Mouse (Mus musculus): ENCODE results near the gene Fndc9. TPM values are rescaled to one million over a fixed set of nuclear protein-coding genes. Genes with fewer than 3 reads are reported as not detected.

The Fndc9 gene
- total RNA-seq, 1 experiment: 0.67 TPM

GRCm38 (mm10) chr11:46251994-46252393 lies 16.7 kb downstream of the Fndc9 start:
- no peak for TF ChIP-seq MAFK (IDR thresholded peaks at IDR 0.05; ENCODE audit: insufficient read depth, low read depth, low read length)
- no peak for TF ChIP-seq ZNF384 (IDR thresholded peaks at IDR 0.05; ENCODE audit: low read depth, low read length)
- TF ChIP-seq ZC3H11A (IDR thresholded peaks at IDR 0.05; ENCODE audit: borderline replicate concordance, low read depth, low read length): no peak
- no peak for TF ChIP-seq HCFC1 (IDR thresholded peaks at IDR 0.05; ENCODE audit: borderline replicate concordance, insufficient read depth, low read length)
- no peak for TF ChIP-seq CHD2 (IDR thresholded peaks at IDR 0.05; ENCODE audit: low read depth, low read length)
- Histone ChIP-seq H3K36me3 (ENCODE audit: control insufficient read depth, insufficient read depth, low read length, poor library complexity, severe bottlenecking) (peaks cover 2% of the 10 kb centered on the region; the same call in 1 of the 2 replicates), H3K4me3 (ENCODE audit: insufficient read depth in 1 of 2, low read depth in 1 of 2, low read length in 2 of 2, poor library complexity in 1 of 2, severe bottlenecking in 1 of 2) (no peak overlapping the region), H3K27ac (ENCODE audit: insufficient read depth, low read depth, low read length, poor library complexity, severe bottlenecking) (no peak overlapping the region), H3K9me3 (ENCODE audit: control insufficient read depth, insufficient read depth, low read depth, low read length) (no peaks in the 10 kb centered on the region), H3K4me1 (ENCODE audit: control insufficient read depth in 2 of 2, insufficient read depth in 2 of 2, low read length in 2 of 2, poor library complexity in 1 of 2) (peaks cover 0 to 11% of the 10 kb centered on the region in 2 experiments; a peak in 3 of 4 replicates), H3K9ac (ENCODE audit: insufficient read depth, low read depth, low read length, poor library complexity, severe bottlenecking) (no peak overlapping the region)
- in situ Hi-C loops (cut with MboI; ENCODE audit: low sequenced_read_pairs in 2 of 2, unreplicated experiment in 2 of 2): no loop called here
- DNase-seq (ENCODE audit: low read depth, low spot score): peak; percentile 47

GRCm38 (mm10) chr11:46255291-46255690 lies 20.0 kb downstream of the Fndc9 start:
- H3K9ac ChIP-seq (ENCODE audit: insufficient read depth, low read depth, low read length, poor library complexity, severe bottlenecking): no peak overlapping the region
- TF ChIP-seq ZNF384 (IDR thresholded peaks at IDR 0.05; ENCODE audit: low read depth, low read length) (no peak), ZC3H11A (IDR thresholded peaks at IDR 0.05; ENCODE audit: borderline replicate concordance, low read depth, low read length) (no peak), CHD2 (IDR thresholded peaks at IDR 0.05; ENCODE audit: low read depth, low read length) (no peak), MAFK (IDR thresholded peaks at IDR 0.05; ENCODE audit: insufficient read depth, low read depth, low read length) (no peak), HCFC1 (IDR thresholded peaks at IDR 0.05; ENCODE audit: borderline replicate concordance, insufficient read depth, low read length) (no peak)
- H3K4me3 ChIP-seq (ENCODE audit: insufficient read depth in 1 of 2, low read depth in 1 of 2, low read length in 2 of 2, poor library complexity in 1 of 2, severe bottlenecking in 1 of 2): no peak overlapping the region
- H3K9me3 ChIP-seq (ENCODE audit: control insufficient read depth, insufficient read depth, low read depth, low read length): no peaks in the 10 kb centered on the region
- in situ Hi-C loops (cut with MboI; ENCODE audit: low sequenced_read_pairs in 2 of 2, unreplicated experiment in 2 of 2): no loop called here
- peaks cover 7% of the 10 kb centered on the region; the same call in 1 of the 2 replicates for H3K36me3 ChIP-seq (ENCODE audit: control insufficient read depth, insufficient read depth, low read length, poor library complexity, severe bottlenecking)
- peaks cover 0 to 11% of the 10 kb centered on the region in 2 experiments; a peak in 3 of 4 replicates for H3K4me1 ChIP-seq (ENCODE audit: control insufficient read depth in 2 of 2, insufficient read depth in 2 of 2, low read length in 2 of 2, poor library complexity in 1 of 2)
- H3K27ac ChIP-seq (ENCODE audit: insufficient read depth, low read depth, low read length, poor library complexity, severe bottlenecking): no peak overlapping the region
- DNase-seq (ENCODE audit: low read depth, low spot score): no peak

GRCm38 (mm10) chr11:46258207-46258606 lies 22.9 kb downstream of the Fndc9 start:
- in situ Hi-C loops (cut with MboI; ENCODE audit: low sequenced_read_pairs in 2 of 2, unreplicated experiment in 2 of 2): no loop called here
- Histone ChIP-seq H3K27ac (ENCODE audit: insufficient read depth, low read depth, low read length, poor library complexity, severe bottlenecking) (no peak overlapping the region), H3K4me3 (ENCODE audit: insufficient read depth in 1 of 2, low read depth in 1 of 2, low read length in 2 of 2, poor library complexity in 1 of 2, severe bottlenecking in 1 of 2) (no peak overlapping the region), H3K9ac (ENCODE audit: insufficient read depth, low read depth, low read length, poor library complexity, severe bottlenecking) (no peak overlapping the region), H3K9me3 (ENCODE audit: control insufficient read depth, insufficient read depth, low read depth, low read length) (no peaks in the 10 kb centered on the region), H3K4me1 (ENCODE audit: control insufficient read depth in 2 of 2, insufficient read depth in 2 of 2, low read length in 2 of 2, poor library complexity in 1 of 2) (peaks cover 0 to 11% of the 10 kb centered on the region in 2 experiments; a peak in 3 of 4 replicates), H3K36me3 (ENCODE audit: control insufficient read depth, insufficient read depth, low read length, poor library complexity, severe bottlenecking) (peaks cover 8% of the 10 kb centered on the region; the same call in 1 of the 2 replicates)
- DNase-seq (ENCODE audit: low read depth, low spot score): no peak
- no peak for TF ChIP-seq ZNF384 (IDR thresholded peaks at IDR 0.05; ENCODE audit: low read depth, low read length)
- TF ChIP-seq HCFC1 (IDR thresholded peaks at IDR 0.05; ENCODE audit: borderline replicate concordance, insufficient read depth, low read length): no peak
- no peak for TF ChIP-seq CHD2 (IDR thresholded peaks at IDR 0.05; ENCODE audit: low read depth, low read length)
- no peak for TF ChIP-seq MAFK (IDR thresholded peaks at IDR 0.05; ENCODE audit: insufficient read depth, low read depth, low read length)
- TF ChIP-seq ZC3H11A (IDR thresholded peaks at IDR 0.05; ENCODE audit: borderline replicate concordance, low read depth, low read length): no peak

GRCm38 (mm10) chr11:46258749-46259148 lies 23.4 kb downstream of the Fndc9 start:
- peaks cover 10% of the 10 kb centered on the region; the same call in 1 of the 2 replicates for H3K36me3 ChIP-seq (ENCODE audit: control insufficient read depth, insufficient read depth, low read length, poor library complexity, severe bottlenecking)
- H3K4me3 ChIP-seq (ENCODE audit: insufficient read depth in 1 of 2, low read depth in 1 of 2, low read length in 2 of 2, poor library complexity in 1 of 2, severe bottlenecking in 1 of 2): no peak overlapping the region
- DNase-seq (ENCODE audit: low read depth, low spot score): no peak
- peaks cover 0 to 10% of the 10 kb centered on the region in 2 experiments; a peak in 3 of 4 replicates for H3K4me1 ChIP-seq (ENCODE audit: control insufficient read depth in 2 of 2, insufficient read depth in 2 of 2, low read length in 2 of 2, poor library complexity in 1 of 2)
- H3K9ac ChIP-seq (ENCODE audit: insufficient read depth, low read depth, low read length, poor library complexity, severe bottlenecking): no peak overlapping the region
- in situ Hi-C loops (cut with MboI; ENCODE audit: low sequenced_read_pairs in 2 of 2, unreplicated experiment in 2 of 2): no loop called here
- no peak for TF ChIP-seq ZC3H11A (IDR thresholded peaks at IDR 0.05; ENCODE audit: borderline replicate concordance, low read depth, low read length)
- no peak for TF ChIP-seq HCFC1 (IDR thresholded peaks at IDR 0.05; ENCODE audit: borderline replicate concordance, insufficient read depth, low read length)
- no peak for TF ChIP-seq ZNF384 (IDR thresholded peaks at IDR 0.05; ENCODE audit: low read depth, low read length)
- TF ChIP-seq MAFK (IDR thresholded peaks at IDR 0.05; ENCODE audit: insufficient read depth, low read depth, low read length): no peak
- no peak for TF ChIP-seq CHD2 (IDR thresholded peaks at IDR 0.05; ENCODE audit: low read depth, low read length)
- no peak overlapping the region for H3K27ac ChIP-seq (ENCODE audit: insufficient read depth, low read depth, low read length, poor library complexity, severe bottlenecking)
- H3K9me3 ChIP-seq (ENCODE audit: control insufficient read depth, insufficient read depth, low read depth, low read length): no peaks in the 10 kb centered on the region
